Mouse (Mus musculus) hindbrain, embryonic 16.5 days (tissue): ENCODE data around the gene Map3k20. TPM values are rescaled to one million over a fixed set of nuclear protein-coding genes. Genes with fewer than 3 reads are reported as not detected.
A peak's percentile ranks its signal among the peaks of the same experiment; 100 is the strongest.

ENCODE experiments used
- ATAC-seq: fragments of 200-750 bp; cut with Nextera tagmentation; 2 replicates; pipeline ENCODE4 v1.8.0; 2017; ENCODE audit warnings: moderate TSS enrichment, moderate library complexity
- H3K27ac ChIP-seq: fragments of 300-500 bp; sonication (generic); 2 replicates; pipeline ENCODE4 v1.5.1; 2014; ENCODE audit warnings: low read depth, mild to moderate bottlenecking, control low read depth, low read length, moderate library complexity
- H3K27me3 ChIP-seq: fragments of 300-500 bp; sonication (generic); replicated peaks from 2 replicates; pipeline ENCODE4 v1.6.1; 2014; ENCODE audit warnings: low read length; ENCODE audit not compliant: control insufficient read depth, insufficient read depth
- H3K36me3 ChIP-seq: fragments of 300-500 bp; sonication (generic); 2 replicates; pipeline ENCODE4 v1.6.1; 2014; ENCODE audit warnings: mild to moderate bottlenecking, low read length, moderate library complexity, mixed read lengths; ENCODE audit not compliant: control insufficient read depth, insufficient read depth
- H3K4me1 ChIP-seq: fragments of 300-500 bp; sonication (generic); 2 replicates; pipeline ENCODE4 v1.6.1; 2014; ENCODE audit warnings: low read depth, low read length; ENCODE audit not compliant: control insufficient read depth, insufficient read depth
- H3K4me2 ChIP-seq: fragments of 300-500 bp; sonication (generic); 2 replicates; pipeline ENCODE4 v1.6.1; 2014; ENCODE audit warnings: mild to moderate bottlenecking, low read length, control low read depth, moderate library complexity
- H3K4me3 ChIP-seq: fragments of 300-500 bp; sonication (generic); 2 replicates; pipeline ENCODE4 v1.5.1; 2014; ENCODE audit warnings: mild to moderate bottlenecking, low read length, control low read depth, moderate library complexity
- H3K9ac ChIP-seq: fragments of 300-500 bp; sonication (generic); 2 replicates; pipeline ENCODE4 v1.6.1; 2014; ENCODE audit warnings: low read depth, mild to moderate bottlenecking, control low read depth, low read length, moderate library complexity
- H3K9me3 ChIP-seq: fragments of 300-500 bp; sonication (generic); 2 replicates; pipeline ENCODE4 v1.6.1; 2014; ENCODE audit warnings: mild to moderate bottlenecking, low read length, moderate library complexity; ENCODE audit not compliant: control insufficient read depth
- WGBS: fragments of 180-500 bp; shearing (Covaris S2); extraction: QIAGEN DNeasy Blood & Tissue Kit; methylation state at CpG from one replicate; pipeline ENCODE4 v1.1.7; 2014; 5-methylcytosine and 5-hydroxymethylcytosine counted together
- polyA plus RNA-seq: library from polyadenylated mRNA; unstranded; fragments of >200 nt; fragmentation: Nextera tagmentation; extraction: Ambion mirVana; gene quantifications from 2 replicates; pipeline ENCODE4 v1.2.1, GENCODE M21; 2015

The Map3k20 gene
- polyA plus RNA-seq, 1 experiment from 2014 or later = 3.3 TPM

DNA sequence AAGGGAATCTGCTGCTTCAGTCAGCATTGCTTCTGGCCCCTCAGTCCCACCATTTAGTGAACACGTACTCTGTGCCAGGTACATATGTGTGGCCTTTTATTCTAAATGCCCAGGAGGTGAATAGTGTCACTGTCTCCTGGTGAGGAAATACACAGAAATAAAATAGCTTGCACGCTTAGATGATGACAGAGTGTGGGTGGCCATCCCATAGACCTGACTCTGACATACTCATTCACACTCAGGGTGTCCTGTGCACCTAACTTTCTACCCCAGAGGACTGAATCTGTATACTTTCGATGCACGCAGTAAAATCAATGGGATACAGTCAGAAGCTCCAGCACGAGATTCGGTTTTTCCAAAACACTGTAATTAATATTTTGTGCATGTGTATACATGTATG lies 18.0 kb upstream of the Map3k20 start:
- H3K9ac ChIP-seq = no peak overlapping the region
- WGBS = 93% methylated on average over 6 of the region's 6 CpGs

DNA sequence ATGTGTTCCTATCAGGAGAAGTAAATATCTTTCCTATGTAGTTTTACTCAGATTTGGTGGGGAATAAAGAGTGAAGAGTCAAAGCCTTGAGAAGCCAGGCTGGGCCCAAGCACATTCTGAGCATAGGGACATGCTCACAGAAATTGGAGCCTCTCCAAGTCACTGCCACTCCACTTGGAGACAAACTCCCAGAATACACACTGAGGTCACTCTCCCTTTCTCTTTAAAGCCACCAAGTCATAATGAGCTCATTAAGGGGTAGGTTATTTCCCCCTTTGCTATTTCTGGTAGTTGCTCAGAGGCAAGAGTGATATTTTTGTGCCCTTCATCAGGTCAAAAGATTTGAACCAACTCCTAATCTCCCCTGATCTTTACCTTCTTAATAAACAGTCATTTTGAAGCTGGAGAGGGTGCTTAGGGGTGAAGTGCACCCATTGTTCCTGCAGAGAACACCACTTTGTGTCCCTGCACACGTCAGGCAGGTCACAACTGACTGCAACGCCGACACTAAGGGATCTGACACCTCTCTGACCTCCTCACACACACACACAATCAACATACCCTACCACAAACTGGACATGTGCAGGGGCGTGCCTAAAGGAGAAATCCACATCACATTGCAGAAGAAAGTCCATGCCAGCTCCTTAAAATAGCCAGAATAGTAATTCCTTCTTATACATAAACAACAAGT lies 15.6 kb upstream of the Map3k20 start:
- ATAC-seq = no peak
- no peaks in the 10 kb centered on the region for H3K4me1 ChIP-seq
- no peak overlapping the region for H3K4me3 ChIP-seq
- no peak overlapping the region for H3K4me2 ChIP-seq
- H3K9me3 ChIP-seq = no peaks in the 10 kb centered on the region
- H3K36me3 ChIP-seq = no peaks in the 10 kb centered on the region
- H3K9ac ChIP-seq = no peak overlapping the region
- H3K27ac ChIP-seq = no peak overlapping the region
- no peaks in the 10 kb centered on the region for H3K27me3 ChIP-seq
- WGBS = 79% methylated on average over 4 of the region's 4 CpGs

More for the DNA sequence above, 18.0 kb upstream of the Map3k20 start:
- H3K4me2 ChIP-seq = no peak overlapping the region
- no peak overlapping the region for H3K4me3 ChIP-seq
- no peaks in the 10 kb centered on the region for H3K36me3 ChIP-seq
- no peak overlapping the region for H3K27ac ChIP-seq
- no peaks in the 10 kb centered on the region for H3K9me3 ChIP-seq
- no peaks in the 10 kb centered on the region for H3K27me3 ChIP-seq
- no peaks in the 10 kb centered on the region for H3K4me1 ChIP-seq
- no peak for ATAC-seq

DNA sequence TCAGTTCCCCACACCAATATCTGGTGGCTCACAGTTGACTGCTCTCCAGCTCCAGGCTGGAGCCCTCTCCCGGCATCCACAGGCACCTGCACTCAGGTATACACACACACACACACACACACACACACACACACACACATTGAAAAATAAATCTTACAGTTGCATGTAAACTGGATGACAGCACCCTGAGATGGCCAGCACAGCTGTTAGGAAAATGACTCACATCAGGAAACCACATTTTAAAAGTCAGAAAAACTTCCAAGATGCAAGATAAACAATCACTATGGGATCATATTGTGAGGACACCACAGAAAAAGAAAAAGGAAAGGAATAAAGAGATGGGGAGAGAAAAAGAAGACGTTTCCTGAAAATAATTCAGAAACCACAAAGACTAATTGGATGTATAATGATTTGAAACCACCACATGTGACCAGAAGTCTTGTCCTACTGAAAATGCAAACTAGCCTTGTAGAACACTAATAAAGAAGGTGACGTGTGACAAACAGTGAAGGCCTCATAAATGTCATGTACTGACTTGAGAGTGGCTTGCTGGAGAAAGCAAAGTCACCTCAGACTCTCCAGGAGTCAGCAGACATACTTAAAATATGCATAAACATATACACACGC lies 7.1 kb upstream of the Map3k20 start:
- WGBS = 79% methylated on average over 4 of the region's 4 CpGs
- H3K36me3 ChIP-seq = no peaks in the 10 kb centered on the region

DNA sequence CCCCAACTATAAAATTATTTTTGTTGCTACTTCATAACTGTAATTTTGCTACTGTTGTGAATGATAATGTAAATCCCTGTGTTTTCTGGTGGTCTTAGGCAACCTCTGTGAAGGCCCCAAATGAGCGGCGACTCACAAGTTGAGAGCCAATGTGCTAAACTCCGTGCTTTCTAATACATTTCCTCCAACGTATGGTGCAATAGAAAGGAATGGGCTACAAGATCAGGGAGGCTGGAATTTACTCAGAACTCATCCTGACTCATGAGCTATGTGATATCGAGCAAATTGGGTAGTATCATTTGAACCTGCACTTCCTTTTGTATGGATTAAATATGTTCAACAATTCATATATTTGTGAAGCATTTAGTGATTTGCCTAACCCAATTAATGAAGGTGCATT lies 4.9 kb upstream of the Map3k20 start:
- Histone ChIP-seq H3K27me3 (no peaks in the 10 kb centered on the region), H3K4me3 (no peak overlapping the region), H3K4me2 (no peak overlapping the region), H3K9me3 (no peaks in the 10 kb centered on the region), H3K4me1 (no peaks in the 10 kb centered on the region; the same call in none of the 2 replicates), H3K9ac (no peak overlapping the region), H3K27ac (no peak overlapping the region), H3K36me3 (no peaks in the 10 kb centered on the region)
- WGBS = 89% methylated on average over 5 of the region's 5 CpGs
- no peak for ATAC-seq

More for the DNA sequence above, 7.1 kb upstream of the Map3k20 start:
- Histone ChIP-seq H3K27me3 (no peaks in the 10 kb centered on the region), H3K4me2 (no peak overlapping the region), H3K27ac (no peak overlapping the region), H3K4me1 (no peaks in the 10 kb centered on the region), H3K4me3 (no peak overlapping the region), H3K9me3 (no peaks in the 10 kb centered on the region), H3K9ac (no peak overlapping the region)
- ATAC-seq = no peak

DNA sequence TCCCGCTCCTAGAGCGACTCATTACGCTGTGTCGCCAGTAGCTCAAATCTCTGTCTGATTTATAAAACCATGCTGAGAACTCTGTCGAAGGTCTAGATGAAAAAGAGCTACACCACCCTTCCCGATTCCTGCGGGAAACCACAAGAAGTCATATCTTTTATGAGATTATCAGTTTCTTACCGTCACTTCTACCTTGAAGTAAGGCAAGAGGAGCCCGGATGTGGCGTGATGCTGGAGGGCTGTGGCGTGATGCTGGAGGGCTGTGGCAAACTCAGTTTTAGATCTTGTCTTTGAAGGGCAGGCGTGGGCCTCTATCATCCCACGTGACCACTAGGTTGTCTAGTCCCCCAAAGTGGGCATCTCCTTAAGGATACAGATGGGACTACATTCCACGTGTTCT lies 3.5 kb upstream of the Map3k20 start:
- ATAC-seq = no peak
- no peaks in the 10 kb centered on the region for H3K27me3 ChIP-seq
- peaks cover 2% of the 10 kb centered on the region for H3K4me1 ChIP-seq
- H3K9ac ChIP-seq = no peak overlapping the region
- 91% methylated on average over 14 of the region's 14 CpGs for WGBS
- H3K27ac ChIP-seq = no peak overlapping the region
- H3K4me2 ChIP-seq = no peak overlapping the region
- H3K9me3 ChIP-seq = no peaks in the 10 kb centered on the region
- no peak overlapping the region for H3K4me3 ChIP-seq
- no peaks in the 10 kb centered on the region for H3K36me3 ChIP-seq

DNA sequence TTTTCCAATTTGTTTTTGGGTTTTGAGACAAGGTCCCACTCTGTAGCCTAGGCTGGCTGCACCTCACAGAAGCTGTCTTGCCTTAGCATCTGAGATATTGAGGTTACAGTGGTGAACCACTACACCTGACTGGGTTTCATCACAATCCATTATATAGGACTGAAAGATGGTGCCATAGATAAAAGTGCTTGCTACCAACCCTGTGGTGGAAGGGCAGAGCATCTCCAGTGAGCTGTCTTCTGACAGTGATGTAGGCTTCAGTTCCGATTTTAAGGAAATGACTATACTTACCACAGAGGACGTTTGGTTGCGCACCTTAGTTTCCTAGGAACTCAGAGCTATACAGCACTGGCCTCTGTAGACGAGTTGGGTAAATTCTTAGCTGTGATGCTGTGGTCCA lies 2.7 kb upstream of the Map3k20 start:
- no peak overlapping the region for H3K4me2 ChIP-seq
- no peak for ATAC-seq
- no peak overlapping the region for H3K4me3 ChIP-seq
- no peaks in the 10 kb centered on the region for H3K27me3 ChIP-seq
- H3K36me3 ChIP-seq = no peaks in the 10 kb centered on the region
- WGBS = 81% methylated on average over 4 of the region's 4 CpGs
- no peak overlapping the region for H3K27ac ChIP-seq
- peaks cover 2% of the 10 kb centered on the region for H3K4me1 ChIP-seq
- H3K9ac ChIP-seq = no peak overlapping the region
- no peaks in the 10 kb centered on the region for H3K9me3 ChIP-seq

DNA sequence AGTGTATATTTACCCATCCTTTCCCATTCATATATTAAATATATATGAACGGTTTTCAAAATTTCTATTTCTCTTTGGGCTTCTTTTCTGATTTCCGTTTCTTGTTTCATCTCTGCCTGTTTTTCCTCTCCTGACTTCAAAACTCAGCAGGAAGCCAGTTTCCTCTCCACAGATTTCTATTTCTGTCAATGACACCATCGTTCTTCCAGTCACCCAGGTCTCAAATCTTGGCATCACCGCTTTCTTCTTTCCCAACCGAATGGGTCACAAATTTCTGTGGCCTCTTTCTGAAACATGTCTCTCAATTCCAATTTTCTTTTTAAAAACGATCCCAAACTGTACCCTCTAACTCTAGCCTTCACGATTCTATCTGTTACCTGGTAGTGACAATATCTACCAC lies 748 bp upstream of the Map3k20 start:
- Histone ChIP-seq H3K4me1 (peaks cover 2% of the 10 kb centered on the region), H3K36me3 (no peaks in the 10 kb centered on the region), H3K27ac (no peak overlapping the region), H3K27me3 (no peaks in the 10 kb centered on the region), H3K9ac (no peak overlapping the region), H3K9me3 (no peaks in the 10 kb centered on the region), H3K4me3 (no peak overlapping the region), H3K4me2 (no peak overlapping the region)
- ATAC-seq = no peak
- 75% methylated on average over 7 of the region's 7 CpGs for WGBS

DNA sequence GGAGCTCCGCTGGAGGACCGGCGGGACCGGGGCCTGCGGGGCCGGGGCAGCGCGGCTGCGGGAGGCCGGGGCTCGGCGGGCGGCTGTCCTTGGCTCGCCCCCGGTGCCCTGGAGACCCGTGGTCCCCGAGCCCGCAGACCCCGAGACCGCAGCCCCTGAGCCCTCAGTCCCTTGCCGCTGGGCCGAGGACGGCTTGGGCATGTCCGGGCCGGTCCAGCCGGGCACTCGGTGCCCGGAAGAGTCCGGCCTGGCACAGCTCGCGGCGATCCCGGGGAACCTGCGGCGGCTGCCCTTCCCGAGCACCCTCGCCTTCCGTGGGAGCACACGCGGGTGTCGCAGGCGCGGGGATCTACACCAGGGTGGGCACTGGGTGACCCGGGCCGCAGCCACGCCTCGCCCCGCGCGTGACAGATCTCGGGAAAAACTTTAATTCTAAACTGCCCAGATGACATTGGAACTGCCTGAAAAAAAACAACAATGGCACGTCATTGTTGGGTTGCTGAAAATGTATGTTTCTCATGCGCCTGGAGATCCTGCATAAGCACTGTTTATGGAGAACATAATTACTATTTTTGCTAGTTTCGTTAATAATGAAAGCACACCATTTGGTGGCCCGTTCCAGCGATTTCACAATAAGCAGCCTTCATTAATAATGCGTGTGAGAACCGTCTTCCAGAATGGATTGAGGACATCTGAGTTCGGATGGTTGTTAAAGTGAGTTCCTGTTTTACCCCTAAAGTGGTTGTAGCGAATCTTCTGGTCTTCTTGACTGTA lies 638 bp downstream of the Map3k20 start:
- no peak overlapping the region for H3K27ac ChIP-seq
- peaks cover 2% of the 10 kb centered on the region for H3K4me1 ChIP-seq
- H3K27me3 ChIP-seq = no peaks in the 10 kb centered on the region
- H3K9ac ChIP-seq = peak overlapping the region; percentile 81
- peak; percentile 78 for ATAC-seq
- H3K36me3 ChIP-seq = no peaks in the 10 kb centered on the region
- peak overlapping the region; percentile 97 for H3K4me2 ChIP-seq
- H3K9me3 ChIP-seq = no peaks in the 10 kb centered on the region
- under 1% methylated on average over 44 of the region's 60 CpGs for WGBS
- peak overlapping the region; percentile 86 for H3K4me3 ChIP-seq

DNA sequence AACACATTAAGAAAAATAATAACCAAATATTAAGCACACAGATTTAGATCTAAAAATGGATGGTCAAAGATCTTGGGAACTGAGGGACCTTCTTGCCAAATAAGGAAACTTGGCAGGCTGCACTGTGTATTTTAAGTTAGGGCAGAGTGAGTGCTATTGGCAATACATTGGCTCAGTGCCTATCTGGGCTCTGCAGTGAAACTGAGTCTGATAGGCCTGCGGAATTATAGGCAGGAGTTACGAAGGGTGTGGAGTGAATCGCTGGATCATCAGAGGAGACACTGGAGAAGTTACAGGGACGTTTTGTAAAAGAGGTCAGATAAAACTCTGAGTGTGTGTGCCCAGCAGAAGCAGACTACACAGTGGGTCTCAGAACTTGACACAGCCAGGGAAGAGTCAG lies 1.7 kb downstream of the Map3k20 start:
- H3K36me3 ChIP-seq = no peaks in the 10 kb centered on the region
- H3K27me3 ChIP-seq = no peaks in the 10 kb centered on the region
- no peaks in the 10 kb centered on the region for H3K9me3 ChIP-seq
- peaks cover 2% of the 10 kb centered on the region for H3K4me1 ChIP-seq
- H3K27ac ChIP-seq = no peak overlapping the region
- H3K4me3 ChIP-seq = no peak overlapping the region
- no peak overlapping the region for H3K9ac ChIP-seq
- 77% methylated on average over 4 of the region's 4 CpGs for WGBS
- no peak for ATAC-seq
- no peak overlapping the region for H3K4me2 ChIP-seq
